In genomic region chr8:66771111-66771510, GRCm38 (mm10) we compare ENCODE assay signal across 21 mouse cellular contexts.
DNase-seq lines count a peak whose midpoint lies in the region; ATAC-seq and TF ChIP-seq lines count a peak whose summit lies in the region.
"Had no signal": no experiment of that assay in that cellular context is flagged by ENCODE, and none has a peak within 500 bp of the region (broad histone marks: within the 10 kb centered on the region; RNA-seq: fewer than 3 reads in every experiment).

No protein-coding gene starts in this region.

- WGBS in forebrain, embryonic 16.5 days: 63% methylated on average over 4 of the region's 4 CpGs
- 83% methylated on average over 4 of the region's 4 CpGs for WGBS in limb, embryonic 10.5 days

- TF ChIP-seq CTCF in layer of hippocampus, adult 2 months (conservative IDR thresholded peaks at IDR 0.05): no peak
- no peak for TF ChIP-seq CTCF in brain, embryonic 14.5 days (IDR thresholded peaks at IDR 0.05; ENCODE audit: borderline replicate concordance, extremely low read depth, insufficient read depth, insufficient read length)

- no peaks in the 10 kb centered on the region for H3K36me3 ChIP-seq in forebrain, embryonic 16.5 days (ENCODE audit: control insufficient read depth, insufficient read depth)
- no peaks in the 10 kb centered on the region for H3K36me3 ChIP-seq in limb, embryonic 10.5 days
- H3K36me3 ChIP-seq: embryonic facial prominence, embryonic 15.5 days; hindbrain, embryonic 10.5 days; intestine, embryonic 15.5 days had no signal

- no peak overlapping the region for H3K4me3 ChIP-seq in layer of hippocampus, adult 2 months
- H3K4me3 ChIP-seq in forebrain, embryonic 16.5 days (replicated peaks; ENCODE audit: low read length): no peak overlapping the region
- no peak overlapping the region for H3K4me3 ChIP-seq in limb, embryonic 10.5 days
- H3K4me3 ChIP-seq: embryonic facial prominence, embryonic 15.5 days; erythroblast, embryonic 14.5 days; hindbrain, embryonic 10.5 days; intestine, embryonic 15.5 days had no signal

- TF ChIP-seq POLR2A in brain, embryonic 14.5 days (IDR thresholded peaks at IDR 0.05; ENCODE audit: borderline replicate concordance, extremely low read depth, insufficient read depth, insufficient read length, poor library complexity, severe bottlenecking): no peak

- peak overlapping the region; percentile 28; the same call in 1 of the 2 replicates for H3K27ac ChIP-seq in layer of hippocampus, adult 2 months
- no peak overlapping the region for H3K27ac ChIP-seq in forebrain, embryonic 16.5 days (ENCODE audit: low read length)
- H3K27ac ChIP-seq in limb, embryonic 10.5 days: no peak overlapping the region
- H3K27ac ChIP-seq: embryonic facial prominence, embryonic 15.5 days; hindbrain, embryonic 10.5 days; hindbrain, embryonic 14.5 days; intestine, embryonic 15.5 days had no signal

- no peak overlapping the region for H3K9ac ChIP-seq in forebrain, embryonic 16.5 days (replicated peaks; ENCODE audit: low read depth, low read length)
- H3K9ac ChIP-seq: embryonic facial prominence, embryonic 15.5 days; hindbrain, embryonic 14.5 days; intestine, embryonic 15.5 days had no signal

- peak; percentile 89 for ATAC-seq in frontal cortex, adult (ENCODE audit: low TSS enrichment)
- ATAC-seq in forebrain, embryonic 16.5 days: peak; percentile 79
- ATAC-seq: intestine, embryonic 15.5 days had no signal

- H3K4me2 ChIP-seq in forebrain, embryonic 16.5 days (ENCODE audit: low read length): no peak overlapping the region
- H3K4me2 ChIP-seq: embryonic facial prominence, embryonic 15.5 days; heart, embryonic 11.5 days; hindbrain, embryonic 14.5 days; intestine, embryonic 15.5 days had no signal

- H3K27me3 ChIP-seq in forebrain, embryonic 16.5 days (replicated peaks; ENCODE audit: control insufficient read depth, insufficient read depth, low read length): no peaks in the 10 kb centered on the region
- no peaks in the 10 kb centered on the region for H3K27me3 ChIP-seq in limb, embryonic 10.5 days (ENCODE audit: low read depth, poor library complexity, severe bottlenecking)
- H3K27me3 ChIP-seq: embryonic facial prominence, embryonic 15.5 days; intestine, embryonic 15.5 days had no signal

- no peaks in the 10 kb centered on the region for H3K9me3 ChIP-seq in forebrain, embryonic 16.5 days (ENCODE audit: control insufficient read depth, low read length)
- no peaks in the 10 kb centered on the region for H3K9me3 ChIP-seq in limb, embryonic 10.5 days (replicated peaks)
- H3K9me3 ChIP-seq: embryonic facial prominence, embryonic 15.5 days; hindbrain, embryonic 10.5 days; intestine, embryonic 15.5 days had no signal

- no peak for DNase-seq in frontal cortex, postnatal 25 days (ENCODE audit: low spot score in 2 of 2)
- DNase-seq in layer of hippocampus, adult 2 months (ENCODE audit: low spot score in 2 of 2): no peak
- no peak for DNase-seq in layer of hippocampus, postnatal 10 days (ENCODE audit: low spot score in 2 of 2)
- DNase-seq in brain, embryonic 14.5 days (ENCODE audit: low read depth): peak; percentile 71
- no peak for DNase-seq in limb, embryonic 10.5 days (ENCODE audit: low spot score)
- DNase-seq: adrenal gland, adult 2 months; adrenal gland, postnatal 25 days; cerebellum, adult 11 months; cerebellum, adult 8-10 months; cerebellum, postnatal 14 days; embryo, embryonic 11 days; heart, adult 18-20 months; kidney, adult 18-20 months had no signal

- H3K4me1 ChIP-seq in forebrain, embryonic 16.5 days (replicated peaks; ENCODE audit: control insufficient read depth, insufficient read depth, low read length): peaks cover 8% of the 10 kb centered on the region
- no peaks in the 10 kb centered on the region for H3K4me1 ChIP-seq in limb, embryonic 10.5 days
- H3K4me1 ChIP-seq: embryonic facial prominence, embryonic 15.5 days; hindbrain, embryonic 10.5 days; intestine, embryonic 15.5 days had no signal
